Mouse (Mus musculus) liver, embryonic 13.5 days (tissue): ENCODE data around the gene Olfr617. TPM values are rescaled to one million over a fixed set of nuclear protein-coding genes. Genes with fewer than 3 reads are reported as not detected.
"Not testable (repeated sequence)": the region's sequence is repeated elsewhere in the genome, so short reads cannot be mapped to it uniquely, and the experiment has no call there.

Source experiments
- ATAC-seq: fragments of 200-750 bp; cut with Nextera tagmentation; 2 replicates; pipeline ENCODE4 v1.8.0; 2017; ENCODE audit warnings: low read depth, mild to moderate bottlenecking, moderate number of reproducible peaks, moderate library complexity
- DNase-seq: peaks from one replicate; pipeline ENCODE4 v3.0.0; 2022
- H3K27ac ChIP-seq: fragments of 300-500 bp; sonication (generic); 2 replicates; pipeline ENCODE4 v1.5.1; 2015; ENCODE audit warnings: moderate library complexity, mild to moderate bottlenecking, inconsistent platforms
- H3K27me3 ChIP-seq: fragments of 300-500 bp; sonication (generic); 2 replicates; pipeline ENCODE4 v1.6.1; 2015; ENCODE audit warnings: mild to moderate bottlenecking, inconsistent platforms
- H3K36me3 ChIP-seq: fragments of 300-500 bp; sonication (generic); 2 replicates; pipeline ENCODE4 v1.6.1; 2015; ENCODE audit warnings: mild to moderate bottlenecking, inconsistent platforms
- H3K4me1 ChIP-seq: fragments of 300-500 bp; sonication (generic); replicated peaks from 2 replicates; pipeline ENCODE4 v1.6.1; 2015; ENCODE audit warnings: inconsistent platforms
- H3K4me2 ChIP-seq: fragments of 300-500 bp; sonication (generic); 2 replicates; pipeline ENCODE4 v1.6.1; 2015; ENCODE audit warnings: inconsistent platforms, mild to moderate bottlenecking, moderate library complexity
- H3K4me3 ChIP-seq: fragments of 300-500 bp; sonication (generic); replicated peaks from 2 replicates; pipeline ENCODE4 v1.5.1; 2015; ENCODE audit warnings: mild to moderate bottlenecking, inconsistent platforms
- H3K9ac ChIP-seq: fragments of 300-500 bp; sonication (generic); 2 replicates; pipeline ENCODE4 v1.6.1; 2015; ENCODE audit warnings: mild to moderate bottlenecking, inconsistent platforms
- H3K9me3 ChIP-seq: fragments of 300-500 bp; sonication (generic); replicated peaks from 2 replicates; pipeline ENCODE4 v1.6.1; 2016; ENCODE audit warnings: inconsistent platforms
- WGBS: fragments of 180-500 bp; shearing (Covaris S2); methylation state at CpG from one replicate; pipeline ENCODE4 v1.1.7; 2015; ENCODE audit not compliant: insufficient replicate concordance; 5-methylcytosine and 5-hydroxymethylcytosine counted together
- microRNA-seq: library from miRNA; unstranded; fragments of <30 nt; microRNA quantifications from one replicate; pipeline ENCODE4, GENCODE M21; 2016
- polyA plus RNA-seq: library from polyadenylated mRNA; unstranded; fragments of >200 nt; fragmentation: Nextera tagmentation; extraction: Ambion mirVana; gene quantifications from 2 replicates; pipeline ENCODE4 v1.2.1, GENCODE M21; 2015

The Olfr617 gene
- polyA plus RNA-seq = not detected in 2 replicates

GRCm38 (mm10) chr7:103572761-103573160, at the start of gene Olfr617:
TSS of gene Olfr617 (plus strand) at chr7:103573061.
- Histone ChIP-seq H3K9me3 (no peaks in the 10 kb centered on the region), H3K36me3 (no peaks in the 10 kb centered on the region), H3K27me3 (no peaks in the 10 kb centered on the region), H3K4me2 (no peak within 1 kb of the TSS), H3K9ac (no peak within 1 kb of the TSS), H3K4me3 (no peak within 1 kb of the TSS), H3K4me1 (no peaks in the 10 kb centered on the region), H3K27ac (no peak within 1 kb of the TSS)
- DNase-seq (no peak), ATAC-seq (no peak)
- WGBS = 64% methylated on average over 1 of the region's 1 CpGs

DNA sequence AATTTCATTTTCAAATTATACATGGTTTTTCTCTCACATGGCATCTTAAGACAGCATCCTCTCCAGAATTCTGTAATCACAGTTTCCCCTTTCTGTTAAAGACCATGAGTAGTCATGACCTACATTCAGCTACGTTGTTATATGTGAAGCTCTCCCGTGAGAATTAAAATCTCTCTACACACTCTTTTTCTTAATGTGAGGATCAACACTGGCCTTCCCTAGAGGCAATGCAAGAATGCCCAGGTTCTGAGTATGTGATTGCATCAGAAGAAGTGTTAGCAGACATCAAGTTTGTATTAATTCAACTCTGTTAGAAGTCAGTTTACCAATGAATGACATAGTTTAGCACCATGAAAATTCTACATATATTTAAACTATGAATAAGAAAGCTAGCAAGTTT, 30.2 kb upstream of the Olfr617 start, which contains the start of gene Olfr612:
TSS of gene Olfr612 (minus strand) at position 101 of the 400 bp plus-strand sequence.
- ATAC-seq, H3K4me1 ChIP-seq, H3K36me3 ChIP-seq, H3K9me3 ChIP-seq, H3K4me2 ChIP-seq, H3K9ac ChIP-seq, DNase-seq, H3K27me3 ChIP-seq, H3K27ac ChIP-seq, H3K4me3 ChIP-seq: not testable (repeated sequence)
- WGBS = 62% methylated on average over 2 of the region's 2 CpGs

DNA sequence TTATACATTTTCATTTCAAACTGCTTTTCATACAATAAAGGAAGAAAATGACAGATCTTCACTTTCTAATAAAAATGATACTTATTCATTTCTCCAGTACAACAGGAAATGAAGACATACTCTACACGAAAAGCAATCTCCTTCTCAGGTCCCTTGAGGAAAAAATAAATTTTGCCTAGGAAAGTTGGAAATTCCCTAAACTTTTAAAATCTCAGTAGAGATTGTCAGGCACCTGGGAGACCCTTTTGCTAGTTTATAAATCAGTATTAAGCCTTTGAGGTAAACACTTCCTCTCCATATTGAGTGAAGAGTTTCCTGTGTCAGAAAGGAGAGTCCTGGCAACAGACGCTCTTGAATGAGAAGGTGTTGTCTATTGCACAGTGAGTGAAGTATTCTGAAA, 25.1 kb upstream of the Olfr617 start, which contains the start of gene Olfr613:
TSS of gene Olfr613 (plus strand) at position 301 of the 400 bp plus-strand sequence.
- no peak within 1 kb of the TSS for H3K27ac ChIP-seq
- H3K4me1 ChIP-seq = no peaks in the 10 kb centered on the region
- DNase-seq (no peak), ATAC-seq (no peak)
- no peaks in the 10 kb centered on the region for H3K36me3 ChIP-seq
- H3K9me3 ChIP-seq = no peaks in the 10 kb centered on the region
- H3K4me2 ChIP-seq = no peak within 1 kb of the TSS
- H3K4me3 ChIP-seq = no peak within 1 kb of the TSS
- no peak within 1 kb of the TSS for H3K9ac ChIP-seq
- 46% methylated on average over 2 of the region's 2 CpGs for WGBS
- no peaks in the 10 kb centered on the region for H3K27me3 ChIP-seq

GRCm38 (mm10) chr7:103555779-103556178, 17.1 kb upstream of the Olfr617 start, which contains the start of gene Olfr615:
TSS of gene Olfr615 (plus strand) at chr7:103556079.
- DNase-seq (no peak), ATAC-seq (no peak)
- no peaks in the 10 kb centered on the region for H3K27me3 ChIP-seq
- no peak within 1 kb of the TSS for H3K4me2 ChIP-seq
- H3K9ac ChIP-seq = no peak within 1 kb of the TSS
- no peak within 1 kb of the TSS for H3K27ac ChIP-seq
- no peaks in the 10 kb centered on the region for H3K9me3 ChIP-seq
- H3K36me3 ChIP-seq = no peaks in the 10 kb centered on the region
- H3K4me3 ChIP-seq = no peak within 1 kb of the TSS
- 43% methylated on average over 2 of the region's 2 CpGs for WGBS
- H3K4me1 ChIP-seq = no peaks in the 10 kb centered on the region

- no peaks in the 10 kb centered on the region for H3K9me3 ChIP-seq
- no peaks in the 10 kb centered on the region for H3K4me1 ChIP-seq
- H3K9ac ChIP-seq = no peak within 1 kb of the TSS
- no peaks in the 10 kb centered on the region for H3K36me3 ChIP-seq
- WGBS = 44% methylated on average over 3 of the region's 3 CpGs
- H3K4me2 ChIP-seq = no peak within 1 kb of the TSS
- no peak within 1 kb of the TSS for H3K27ac ChIP-seq
- ATAC-seq = no peak
- no peak within 1 kb of the TSS for H3K4me3 ChIP-seq
- no peaks in the 10 kb centered on the region for H3K27me3 ChIP-seq
- no peak for DNase-seq
Measured at GRCm38 (mm10) chr7:103569043-103569442, 3.8 kb upstream of the Olfr617 start, which contains the start of gene Olfr616. TSS of gene Olfr616 (minus strand) at chr7:103569143.

DNA sequence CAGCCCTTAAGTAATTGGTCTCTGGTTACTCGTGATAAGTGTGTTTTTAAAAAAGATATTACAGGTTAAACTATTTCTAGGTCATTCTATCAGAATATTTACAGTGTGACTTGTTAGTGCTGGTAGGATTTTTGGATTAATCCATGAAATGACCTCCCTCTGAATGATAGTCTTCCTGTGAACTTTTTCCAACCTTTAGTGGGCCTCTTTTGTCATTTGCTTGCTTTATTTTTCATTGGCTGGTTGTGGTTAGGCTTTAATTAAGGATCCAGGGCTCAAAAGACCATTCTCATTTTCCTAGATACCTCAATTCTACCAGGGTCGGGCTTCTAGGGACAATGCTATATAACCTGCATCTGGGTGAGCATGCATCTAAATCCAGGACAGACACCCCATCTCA, 16.9 kb downstream of the Olfr617 start, which contains the start of gene Olfr618:
TSS of gene Olfr618 (plus strand) at position 301 of the 400 bp plus-strand sequence.
- Histone ChIP-seq H3K27me3 (no peaks in the 10 kb centered on the region), H3K4me1 (no peaks in the 10 kb centered on the region), H3K36me3 (no peaks in the 10 kb centered on the region), H3K4me2 (no peak within 1 kb of the TSS), H3K9me3 (no peaks in the 10 kb centered on the region), H3K27ac (no peak within 1 kb of the TSS), H3K4me3 (no peak within 1 kb of the TSS), H3K9ac (no peak within 1 kb of the TSS)
- DNase-seq = no peak
- ATAC-seq = no peak
- WGBS = 42% methylated on average over 2 of the region's 2 CpGs

- no peaks in the 10 kb centered on the region for H3K27me3 ChIP-seq
- no peak within 1 kb of the TSS for H3K4me3 ChIP-seq
- H3K27ac ChIP-seq = no peak within 1 kb of the TSS
- no peaks in the 10 kb centered on the region for H3K9me3 ChIP-seq
- no peak within 1 kb of the TSS for H3K9ac ChIP-seq
- no peaks in the 10 kb centered on the region for H3K4me1 ChIP-seq
- DNase-seq (no peak), ATAC-seq (no peak)
- no peak within 1 kb of the TSS for H3K4me2 ChIP-seq
- no peaks in the 10 kb centered on the region for H3K36me3 ChIP-seq
Measured at GRCm38 (mm10) chr7:103600275-103600674, 27.4 kb downstream of the Olfr617 start, which contains the start of gene Olfr619. TSS of gene Olfr619 (plus strand) at chr7:103600575.

- Histone ChIP-seq H3K4me3 (no peak overlapping the region), H3K4me2 (no peak overlapping the region), H3K27ac (no peak overlapping the region), H3K36me3 (no peaks in the 10 kb centered on the region), H3K4me1 (no peaks in the 10 kb centered on the region), H3K9ac (no peak overlapping the region), H3K27me3 (no peaks in the 10 kb centered on the region), H3K9me3 (no peaks in the 10 kb centered on the region)
- 28% methylated on average over 2 of the region's 2 CpGs for WGBS
- no peak for ATAC-seq
- DNase-seq = no peak
Measured at GRCm38 (mm10) chr7:103607425-103607824, 34.6 kb downstream of the Olfr617 start.

- Histone ChIP-seq H3K4me1 (no peaks in the 10 kb centered on the region), H3K27me3 (no peaks in the 10 kb centered on the region)
- WGBS = 50% methylated on average over 2 of the region's 2 CpGs
Measured at GRCm38 (mm10) chr7:103612434-103612833, 39.6 kb downstream of the Olfr617 start, which contains the start of gene Olfr620. TSS of gene Olfr620 (minus strand) at chr7:103612534.

More at GRCm38 (mm10) chr7:103612434-103612833, 39.6 kb downstream of the Olfr617 start, which contains the start of gene Olfr620:
- ATAC-seq (no peak), DNase-seq (no peak)
- no peak within 1 kb of the TSS for H3K4me2 ChIP-seq
- H3K9ac ChIP-seq = no peak within 1 kb of the TSS
- H3K9me3 ChIP-seq = no peaks in the 10 kb centered on the region
- H3K27ac ChIP-seq = no peak within 1 kb of the TSS
- no peak within 1 kb of the TSS for H3K4me3 ChIP-seq
- H3K36me3 ChIP-seq = no peaks in the 10 kb centered on the region

Small RNA genes within 50 kb of the gene (microRNA-seq; reads per million reads assigned to microRNA genes)
- gene Gm26506 = not detected

Other genes starting within 250 kb of the Olfr617 start
- gene Olfr598, start 249.5 kb upstream of the Olfr617 start, polyA plus RNA-seq = not detected in 2 replicates
- not detected in 2 replicates for gene Olfr599, start 237.1 kb upstream of the Olfr617 start, polyA plus RNA-seq
- gene Olfr600, start 223.4 kb upstream of the Olfr617 start, polyA plus RNA-seq = not detected in 2 replicates
- gene Olfr601, start 210.4 kb upstream of the Olfr617 start, polyA plus RNA-seq = not detected in 2 replicates
- not detected in 2 replicates for gene Olfr603, start 186.9 kb upstream of the Olfr617 start, polyA plus RNA-seq
- gene Usp17lc, start 158.0 kb upstream of the Olfr617 start, polyA plus RNA-seq = not detected in 2 replicates
- not detected in 2 replicates for gene Olfr605, start 127.6 kb upstream of the Olfr617 start, polyA plus RNA-seq
- not detected in 2 replicates for gene Olfr606, start 124.0 kb upstream of the Olfr617 start, polyA plus RNA-seq
- not detected in 2 replicates for gene Olfr607, start 108.9 kb upstream of the Olfr617 start, polyA plus RNA-seq
- gene Olfr608, start 103.2 kb upstream of the Olfr617 start, polyA plus RNA-seq = not detected in 2 replicates
- not detected in 2 replicates for gene Olfr609, start 75.0 kb upstream of the Olfr617 start, polyA plus RNA-seq
- gene Olfr610, start 60.9 kb upstream of the Olfr617 start, polyA plus RNA-seq = not detected in 2 replicates
- not detected in 2 replicates for gene Olfr611, start 52.2 kb upstream of the Olfr617 start, polyA plus RNA-seq
- gene Olfr612, start 30.3 kb upstream of the Olfr617 start, polyA plus RNA-seq = not detected in 2 replicates
- gene Olfr613, start 25.0 kb upstream of the Olfr617 start, polyA plus RNA-seq = not detected in 2 replicates
- gene Olfr615, start 17.0 kb upstream of the Olfr617 start, polyA plus RNA-seq = not detected in 2 replicates
- gene Olfr616, start 3.9 kb upstream of the Olfr617 start, polyA plus RNA-seq = not detected in 2 replicates
- gene Olfr618, start 17.0 kb downstream of the Olfr617 start, polyA plus RNA-seq = not detected in 2 replicates
- gene Olfr619, start 27.5 kb downstream of the Olfr617 start, polyA plus RNA-seq = not detected in 2 replicates
- gene Olfr620, start 39.5 kb downstream of the Olfr617 start, polyA plus RNA-seq = not detected in 2 replicates
- gene Olfr622, start 69.6 kb downstream of the Olfr617 start, polyA plus RNA-seq = not detected in 2 replicates
- not detected in 2 replicates for gene Olfr623, start 90.6 kb downstream of the Olfr617 start, polyA plus RNA-seq
- 0.02 TPM in 1 of 2 replicates, not detected in the other for gene Olfr624, start 98.1 kb downstream of the Olfr617 start, polyA plus RNA-seq
- not detected in 2 replicates for gene Olfr625-ps1, start 109.7 kb downstream of the Olfr617 start, polyA plus RNA-seq
- not detected in 2 replicates for gene Olfr243, start 141.6 kb downstream of the Olfr617 start, polyA plus RNA-seq
- gene Olfr628, start 157.3 kb downstream of the Olfr617 start, polyA plus RNA-seq = not detected in 2 replicates
- 0.08 and 0.17 TPM in 2 replicates for gene Olfr629, start 171.9 kb downstream of the Olfr617 start, polyA plus RNA-seq
- gene Olfr630, start 184.3 kb downstream of the Olfr617 start, polyA plus RNA-seq = not detected in 2 replicates
- gene Olfr69, start 198.5 kb downstream of the Olfr617 start, polyA plus RNA-seq = not detected in 2 replicates
- not detected in 2 replicates for gene Olfr68, start 206.6 kb downstream of the Olfr617 start, polyA plus RNA-seq
- not detected in 2 replicates for gene Olfr67, start 218.8 kb downstream of the Olfr617 start, polyA plus RNA-seq
- 49,070 and 53,102 TPM in 2 replicates for gene Hbb-bt, start 240.9 kb downstream of the Olfr617 start, polyA plus RNA-seq